Mouse (Mus musculus): Measurements from ENCODE around the gene Apopt1. TPM values are rescaled to one million over a fixed set of nuclear protein-coding genes. Genes with fewer than 3 reads are reported as not detected.

Apopt1 gene
- total RNA-seq (2023) = 23.4 TPM

GRCm38 (mm10) chr12:111713004-111713651 lies at the start of gene Apopt1, which contains the start of gene Bag5:
Gene Apopt1 (plus strand): TSS chr12:111713261.
Gene Bag5 (minus strand): TSS chr12:111713257.

GRCm38 (mm10) chr12:111672176-111672575 lies 40.9 kb upstream of the Apopt1 start, which contains the start of gene Ckb:
Gene Ckb (minus strand): TSS chr12:111672338.

GRCm38 (mm10) chr12:111677882-111678669 lies 35.0 kb upstream of the Apopt1 start, which contains the start of gene Trmt61a:
Gene Trmt61a (plus strand): TSS chr12:111678105.

GRCm38 (mm10) chr12:111758381-111759175 lies 45.5 kb downstream of the Apopt1 start, which contains the start of gene Klc1:
Gene Klc1 (plus strand): TSS chr12:111758849.

Other genes with a start within 250 kb of the Apopt1 start
- not detected for gene Gm266, start 227.4 kb upstream of the Apopt1 start, total RNA-seq (2023)
- gene Eif5, start 175.2 kb upstream of the Apopt1 start, total RNA-seq (2023) = 652 TPM
- 71.4 TPM for gene Mark3, start 138.7 kb upstream of the Apopt1 start, total RNA-seq (2023)
- 2.5 TPM for gene Ckb, start 40.9 kb upstream of the Apopt1 start, total RNA-seq (2023)
- 23.8 TPM for gene Trmt61a, start 35.2 kb upstream of the Apopt1 start, total RNA-seq (2023)
- gene Bag5, start within 50 bp of the Apopt1 start, total RNA-seq (2023) = 26.9 TPM
- 70.6 TPM for gene Klc1, start 45.6 kb downstream of the Apopt1 start, total RNA-seq (2023)
- gene Xrcc3, start 100.6 kb downstream of the Apopt1 start, total RNA-seq (2023) = 2.2 TPM
- gene Zfyve21, start 100.9 kb downstream of the Apopt1 start, total RNA-seq (2023) = 2.5 TPM
- gene Ppp1r13b, start 194.8 kb downstream of the Apopt1 start, total RNA-seq (2023) = 53.2 TPM